Mouse (Mus musculus): ENCODE results near the gene Mapkap1.

DNA sequence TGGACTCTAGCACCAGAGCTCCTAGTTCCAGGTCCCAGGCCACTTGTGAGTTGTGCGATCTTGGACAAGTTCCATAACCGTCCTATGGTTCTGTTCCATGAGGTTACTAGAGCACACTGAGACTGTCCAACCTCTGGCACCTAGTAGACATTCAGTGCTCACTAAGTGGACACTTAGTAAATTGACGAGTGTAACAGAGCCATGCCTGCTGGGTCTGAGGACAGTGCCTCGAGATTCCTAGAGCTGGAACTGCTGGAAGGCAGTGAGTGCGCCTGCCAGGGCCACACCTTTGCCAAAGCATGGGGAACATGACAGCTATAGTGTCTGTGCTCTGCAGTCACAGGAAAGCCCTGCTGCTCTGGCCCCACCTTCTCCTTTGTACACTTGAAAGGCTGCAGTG, 187.4 kb downstream of the Mapkap1 start:
- TF ChIP-seq CTCF (IDR thresholded peaks at IDR 0.05; ENCODE audit: insufficient read depth, low read length) (no peak), POLR2A (IDR thresholded peaks at IDR 0.05; ENCODE audit: borderline replicate concordance, extremely low read depth, low read depth, low read length) (no peak)
